Mouse (Mus musculus): ENCODE measurements at regions not wholly inside any gene's neighbourhood (a gene's known extent, or its start where the extent isn't known, plus 50 kb on each side); places are given as distances from the start of the nearest gene placed in this dataset.
A peak's percentile ranks its signal among the peaks of the same experiment; 100 is the strongest.

GRCm38 (mm10) chr13:44281796-44282195, 447.5 kb upstream of the Jarid2 start:
- no peak for DNase-seq (ENCODE audit: low spot score in 2 of 2)

DNA sequence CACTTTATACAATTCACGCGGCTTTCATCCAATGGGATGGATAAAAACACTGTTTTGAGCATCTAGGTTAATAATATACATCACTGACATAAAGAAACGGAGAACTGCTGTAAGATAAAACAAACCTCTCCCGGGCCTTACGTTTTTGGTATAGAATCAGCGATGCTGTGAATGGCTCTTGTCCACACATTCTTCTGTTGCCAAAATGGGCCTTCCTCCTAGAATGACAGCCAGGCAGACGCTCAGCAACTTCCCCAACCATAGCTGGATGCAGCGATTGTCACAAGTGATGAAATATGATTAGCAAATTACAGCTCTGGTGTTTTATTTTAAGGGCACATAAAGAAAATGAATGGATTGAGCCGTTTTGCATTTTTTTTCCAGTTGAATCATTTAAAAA, 447.0 kb upstream of the Jarid2 start:
- no peak for DNase-seq (ENCODE audit: low spot score in 2 of 2)

GRCm38 (mm10) chr13:44282731-44283571, 446.3 kb upstream of the Jarid2 start:
- peak in 1 of 2 experiments; percentile 19 for DNase-seq (ENCODE audit: low spot score in 2 of 2)

GRCm38 (mm10) chr13:44285881-44286280, 443.4 kb upstream of the Jarid2 start:
- no peak for DNase-seq (ENCODE audit: low spot score in 2 of 2)

DNA sequence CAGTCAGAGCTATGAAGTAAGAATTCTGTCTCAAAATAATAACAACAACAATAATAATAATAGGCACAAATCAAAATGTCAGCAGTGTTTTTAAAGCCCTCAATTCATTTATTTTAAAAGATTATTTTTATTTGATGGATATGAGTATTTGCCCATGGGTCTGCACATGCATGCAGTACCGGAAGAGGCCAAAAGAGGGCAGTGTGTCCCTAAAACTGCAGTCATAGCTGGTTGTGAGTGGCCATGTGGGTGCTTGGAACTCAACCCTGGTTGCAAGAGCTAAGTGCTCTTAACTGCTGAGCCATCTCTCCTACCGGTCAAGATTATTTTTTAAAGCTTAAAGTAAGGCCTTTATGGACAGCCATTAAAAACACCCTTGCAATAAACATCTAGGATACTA, 439.1 kb upstream of the Jarid2 start:
- DNase-seq (ENCODE audit: low spot score in 2 of 2), result no peak

- no peak for DNase-seq (ENCODE audit: low spot score in 2 of 2)
Observed at GRCm38 (mm10) chr13:44292476-44293056, 436.7 kb upstream of the Jarid2 start.

- DNase-seq (ENCODE audit: low spot score in 2 of 2), result peak in 1 of 2 experiments; percentile 19
Observed at GRCm38 (mm10) chr13:44293736-44294416, 435.4 kb upstream of the Jarid2 start.

DNA sequence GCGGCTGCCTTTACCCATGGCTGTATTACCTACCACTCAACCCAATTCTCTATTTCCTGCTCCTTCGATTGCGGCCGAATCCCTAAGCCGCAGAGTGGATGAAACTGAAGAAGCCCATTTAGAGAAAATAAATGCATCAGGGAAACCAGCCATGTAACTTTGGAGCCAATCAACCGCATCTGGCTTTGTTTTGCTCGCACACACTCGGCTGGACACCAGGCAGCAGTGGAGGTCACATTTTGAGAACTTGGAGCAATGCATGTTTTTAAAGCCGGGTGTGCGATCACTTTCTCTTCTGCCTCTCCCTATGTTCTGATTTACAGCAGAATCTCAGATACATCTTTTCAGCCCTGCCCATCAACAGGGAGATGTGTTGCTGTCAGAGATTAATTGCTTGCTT, 433.7 kb upstream of the Jarid2 start:
- no peak for DNase-seq (ENCODE audit: low spot score in 2 of 2)

GRCm38 (mm10) chr13:44300611-44301010, 428.7 kb upstream of the Jarid2 start:
- DNase-seq (ENCODE audit: low spot score in 2 of 2), result no peak

- no peak for DNase-seq (ENCODE audit: low spot score in 2 of 2)
Observed at GRCm38 (mm10) chr13:44301215-44301614, 428.1 kb upstream of the Jarid2 start.

GRCm38 (mm10) chr13:44301936-44302335, 427.3 kb upstream of the Jarid2 start:
- DNase-seq (ENCODE audit: low spot score in 2 of 2), result peak in 1 of 2 experiments; percentile 39

- DNase-seq (ENCODE audit: low spot score in 2 of 2), result no peak
Observed at GRCm38 (mm10) chr13:44305134-44305991, 423.9 kb upstream of the Jarid2 start.

GRCm38 (mm10) chr13:44306275-44307050, 422.8 kb upstream of the Jarid2 start:
- peak; percentile 21 to 52 for DNase-seq (ENCODE audit: low spot score in 2 of 2)

GRCm38 (mm10) chr13:44308227-44308626, 421.0 kb upstream of the Jarid2 start:
- DNase-seq (ENCODE audit: low spot score in 2 of 2), result no peak

DNA sequence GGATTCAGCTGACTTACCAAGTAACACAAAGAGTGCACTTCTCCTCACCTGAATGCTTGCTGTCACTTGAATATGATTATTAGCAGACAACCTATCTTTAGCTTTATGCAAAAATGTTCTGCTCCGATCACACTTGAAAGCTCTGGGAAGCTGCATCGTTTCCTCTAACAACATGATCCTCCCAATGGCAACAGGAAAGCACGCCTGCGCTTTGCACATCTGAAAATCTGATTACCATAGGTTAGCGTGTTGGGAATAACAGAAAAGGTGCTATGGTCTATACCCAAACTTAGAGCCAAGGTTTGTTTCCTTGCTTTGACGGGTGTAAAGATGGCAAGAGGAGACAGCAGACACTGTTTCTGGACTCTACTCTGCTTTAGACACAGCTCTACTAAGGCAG, 417.0 kb upstream of the Jarid2 start:
- DNase-seq (ENCODE audit: low spot score in 2 of 2), result no peak

GRCm38 (mm10) chr13:44316747-44317446, 412.4 kb upstream of the Jarid2 start:
- DNase-seq (ENCODE audit: low spot score in 2 of 2), result no peak

DNA sequence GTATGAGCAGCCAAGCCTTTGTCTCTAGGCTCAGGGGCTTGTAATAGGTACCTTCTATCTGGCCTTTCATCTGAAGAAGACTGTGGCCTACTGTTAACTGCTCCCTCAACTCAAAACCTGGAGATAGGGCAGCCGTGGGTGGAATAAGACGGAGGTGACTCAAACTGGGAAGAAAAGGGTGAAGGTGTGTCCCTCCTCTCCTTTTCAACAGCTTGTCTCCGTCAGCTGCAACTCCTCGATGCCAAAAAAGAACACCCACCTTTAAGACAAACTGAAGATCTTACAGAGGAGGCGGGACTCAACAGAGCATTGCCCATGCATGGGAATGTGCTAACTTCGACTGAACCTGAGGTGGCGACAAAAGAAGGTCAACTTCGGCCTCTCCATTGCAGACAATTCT, 411.7 kb upstream of the Jarid2 start:
- DNase-seq (ENCODE audit: low spot score in 2 of 2), result no peak

GRCm38 (mm10) chr13:44319101-44319500, 410.2 kb upstream of the Jarid2 start:
- no peak for DNase-seq (ENCODE audit: low spot score in 2 of 2)

- no peak for DNase-seq (ENCODE audit: low spot score in 2 of 2)
Observed at GRCm38 (mm10) chr13:44319511-44319910, 409.8 kb upstream of the Jarid2 start.

GRCm38 (mm10) chr13:44320311-44320710, 409.0 kb upstream of the Jarid2 start:
- DNase-seq (ENCODE audit: low spot score in 2 of 2), result no peak
